In the genomic region with DNA sequence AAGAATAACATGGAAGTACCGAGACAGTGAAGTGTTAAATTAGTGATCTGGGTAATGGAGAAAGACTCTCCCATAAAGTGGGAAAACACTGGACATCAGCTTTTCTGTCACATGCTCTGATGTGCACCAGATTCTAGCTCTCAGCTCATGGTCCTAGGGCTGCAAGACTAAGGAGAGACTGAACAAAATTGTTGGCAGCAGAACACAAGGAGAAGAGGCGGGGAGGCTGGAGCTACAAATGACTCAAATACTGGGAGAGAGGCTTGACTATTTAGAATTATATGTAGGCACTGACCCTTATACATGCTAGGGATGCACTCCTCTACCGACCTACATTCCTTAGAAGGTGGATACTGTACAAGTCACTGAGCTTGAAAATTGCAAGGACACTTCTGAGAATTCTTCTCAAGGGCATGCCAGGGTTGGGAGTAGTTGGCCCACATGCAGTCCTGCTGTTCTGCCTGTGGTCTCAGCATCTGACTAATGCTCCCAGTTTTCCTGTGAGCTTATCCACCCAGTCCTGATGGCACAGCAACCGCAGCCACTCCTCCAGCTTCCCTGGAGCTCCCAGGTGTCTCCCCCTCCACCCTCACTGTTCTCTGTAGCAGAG, we compare ENCODE assay signal across 32 mouse cellular contexts. TPM values are rescaled to one million over a fixed set of nuclear protein-coding genes. Genes with fewer than 3 reads are reported as not detected.
DNase-seq lines count a peak whose midpoint lies in the region; ATAC-seq lines count a peak whose summit lies in the region.
"Had no signal": no experiment of that assay in that cellular context is flagged by ENCODE, and none has a peak within 500 bp of the region (broad histone marks: within the 10 kb centered on the region; RNA-seq: fewer than 3 reads in every experiment).

No protein-coding gene starts in this region.

- H3K9me3 ChIP-seq in limb, embryonic 13.5 days = no peaks in the 10 kb centered on the region
- H3K9me3 ChIP-seq in limb, embryonic 10.5 days (replicated peaks) = no peaks in the 10 kb centered on the region
- H3K9me3 ChIP-seq: embryonic facial prominence, embryonic 10.5 days; embryonic facial prominence, embryonic 15.5 days; forebrain, embryonic 12.5 days; heart, embryonic 15.5 days; hindbrain, embryonic 12.5 days; intestine, embryonic 15.5 days; limb, embryonic 15.5 days; liver, embryonic 13.5 days; midbrain, embryonic 13.5 days had no signal

- no peak overlapping the region for H3K4me2 ChIP-seq in limb, embryonic 13.5 days (replicated peaks)
- H3K4me2 ChIP-seq: embryonic facial prominence, embryonic 15.5 days; forebrain, embryonic 12.5 days; heart, embryonic 15.5 days; hindbrain, embryonic 12.5 days; intestine, embryonic 15.5 days; limb, embryonic 15.5 days; liver, embryonic 13.5 days; midbrain, embryonic 13.5 days had no signal

- H3K36me3 ChIP-seq in limb, embryonic 13.5 days = no peaks in the 10 kb centered on the region
- H3K36me3 ChIP-seq in limb, embryonic 10.5 days = no peaks in the 10 kb centered on the region
- H3K36me3 ChIP-seq: embryonic facial prominence, embryonic 10.5 days; embryonic facial prominence, embryonic 15.5 days; forebrain, embryonic 12.5 days; heart, embryonic 15.5 days; hindbrain, embryonic 12.5 days; intestine, embryonic 15.5 days; limb, embryonic 15.5 days; liver, embryonic 13.5 days; midbrain, embryonic 13.5 days had no signal

- no peak overlapping the region for H3K27ac ChIP-seq in limb, embryonic 13.5 days
- no peak overlapping the region for H3K27ac ChIP-seq in limb, embryonic 10.5 days
- H3K27ac ChIP-seq: embryonic facial prominence, embryonic 10.5 days; embryonic facial prominence, embryonic 15.5 days; forebrain, embryonic 12.5 days; heart, embryonic 15.5 days; hindbrain, embryonic 12.5 days; hindbrain, postnatal 0 days; intestine, embryonic 15.5 days; limb, embryonic 15.5 days; liver, embryonic 13.5 days; macrophage; midbrain, embryonic 13.5 days had no signal

- 0 out of 2 replicates have a peak overlapping the region, but pooled peaks have one; percentile 13 for H3K9ac ChIP-seq in limb, embryonic 13.5 days
- H3K9ac ChIP-seq: embryonic facial prominence, embryonic 15.5 days; forebrain, embryonic 12.5 days; forebrain, postnatal 0 days; heart, embryonic 15.5 days; hindbrain, embryonic 12.5 days; intestine, embryonic 15.5 days; limb, embryonic 15.5 days; liver, embryonic 13.5 days; midbrain, embryonic 13.5 days had no signal

- H3K4me3 ChIP-seq in limb, embryonic 13.5 days = no peak overlapping the region
- no peak overlapping the region for H3K4me3 ChIP-seq in limb, embryonic 10.5 days
- H3K4me3 ChIP-seq: embryonic facial prominence, embryonic 10.5 days; embryonic facial prominence, embryonic 15.5 days; forebrain, embryonic 12.5 days; heart, embryonic 15.5 days; hindbrain, embryonic 12.5 days; intestine, embryonic 15.5 days; limb, embryonic 15.5 days; liver, embryonic 13.5 days; midbrain, embryonic 13.5 days had no signal

- 67% methylated on average over 4 of the region's 4 CpGs for WGBS in limb, embryonic 13.5 days
- WGBS in limb, embryonic 10.5 days = 73% methylated on average over 4 of the region's 4 CpGs

- H3K4me1 ChIP-seq in limb, embryonic 13.5 days = no peaks in the 10 kb centered on the region
- no peaks in the 10 kb centered on the region for H3K4me1 ChIP-seq in limb, embryonic 10.5 days
- H3K4me1 ChIP-seq: embryonic facial prominence, embryonic 10.5 days; embryonic facial prominence, embryonic 15.5 days; forebrain, embryonic 12.5 days; hindbrain, embryonic 12.5 days; intestine, embryonic 15.5 days; limb, embryonic 15.5 days; liver, embryonic 13.5 days; midbrain, embryonic 13.5 days had no signal

- peak; percentile 30 to 71 for DNase-seq in adrenal gland, adult (ENCODE audit: inconsistent age in 2 of 2, low spot score in 1 of 2)
- no peak for DNase-seq in adrenal gland, adult 18-20 months (ENCODE audit: low spot score in 2 of 2)
- DNase-seq in heart, adult 11 months = peak; percentile 61
- DNase-seq in heart, postnatal 14 days = no peak
- no peak for DNase-seq in limb, embryonic 10.5 days (ENCODE audit: low spot score)
- DNase-seq in gastrocnemius, adult 18-20 months (ENCODE audit: low spot score) = no peak
- DNase-seq: cerebellum, adult 18-20 months; cerebellum, postnatal 14 days; forebrain, postnatal 0 days; heart, postnatal 36 days; kidney, adult 9 months; kidney, postnatal 25 days; liver, embryonic 13.5 days; lung, adult 2 months; lung, postnatal 10 days; retina, postnatal 1 day; spleen, adult 18-20 months; thymus, postnatal 14 days had no signal

- no peak for ATAC-seq in limb, embryonic 13.5 days (ENCODE audit: low FRiP score, low read depth)
- ATAC-seq: forebrain, postnatal 0 days; hindbrain, postnatal 0 days; intestine, embryonic 15.5 days; midbrain, embryonic 13.5 days had no signal

- intact Hi-C loops in heart, postnatal 14 days (cut with DNase I) = no loop called here

- H3K27me3 ChIP-seq in limb, embryonic 13.5 days = no peaks in the 10 kb centered on the region
- no peaks in the 10 kb centered on the region for H3K27me3 ChIP-seq in limb, embryonic 10.5 days (ENCODE audit: low read depth, poor library complexity, severe bottlenecking)
- H3K27me3 ChIP-seq: CH12.LX; embryonic facial prominence, embryonic 15.5 days; forebrain, embryonic 12.5 days; heart, embryonic 15.5 days; hindbrain, embryonic 12.5 days; intestine, embryonic 15.5 days; limb, embryonic 15.5 days; liver, embryonic 13.5 days; midbrain, embryonic 13.5 days had no signal

RNA-seq across cellular contexts. Expression of a gene that starts 23.1 kb away (rescaled TPM):
- 100 to 1,000 TPM in 1 of 2 experiments, 10 to 100 TPM in 1; 47.6 to 122 TPM for total RNA-seq in adrenal gland, adult 18-20 months (2021)
- not detected for total RNA-seq in heart, postnatal 14 days (2021)
- polyA plus RNA-seq in limb, embryonic 13.5 days (2015; fragmentation: Nextera tagmentation; extraction: Ambion mirVana) = 0.32 and 0.34 TPM in 2 replicates
- polyA plus RNA-seq in limb, embryonic 10.5 days (2016; fragmentation: Nextera tagmentation; extraction: Ambion mirVana) = 0.04 and 0.09 TPM in 2 replicates
- total RNA-seq in gastrocnemius, adult 18-20 months (2021) = under 1 TPM; 0.02 to 0.07 TPM
- total RNA-seq: heart, postnatal 36 days; megakaryocyte-erythroid progenitor cell, adult 5-6 weeks had no signal
- polyA plus RNA-seq: C2C12; heart, embryonic 15.5 days; liver, embryonic 13.5 days; macrophage had no signal

Comparison
In these comparisons a context has a peak if more than half of its experiments do, and no peak if none do; other contexts are left out.
1. DNase-seq: peak in adrenal gland, adult (2 of 2) and heart, adult 11 months (single experiment); none in adrenal gland, adult 18-20 months (0 of 2), heart, postnatal 14 days (0 of 2), limb, embryonic 10.5 days (single experiment) and gastrocnemius, adult 18-20 months (single experiment).
2. RNA of a gene that starts 23.1 kb away (total RNA-seq): 47.6 to 122 TPM in adrenal gland, adult 18-20 months; not detected in heart, postnatal 14 days and 0.02 to 0.07 TPM in gastrocnemius, adult 18-20 months; every median in the first group is over 10 times any median in the second.